Comparison of ENCODE assay signal across 9 mouse cellular contexts in genomic region chr11:76912055-76912395, GRCm38 (mm10). TPM values are rescaled to one million over a fixed set of nuclear protein-coding genes. Genes with fewer than 3 reads are reported as not detected.
A peak's percentile ranks its signal among the peaks of the same experiment; 100 is the strongest.
DNase-seq lines count a peak whose midpoint lies in the region; ATAC-seq and TF ChIP-seq lines count a peak whose summit lies in the region.
"Had no signal": no experiment of that assay in that cellular context is flagged by ENCODE, and none has a peak within 500 bp of the region (broad histone marks: within the 10 kb centered on the region; RNA-seq: fewer than 3 reads in every experiment).

No protein-coding gene starts in this region.

- no peak for TF ChIP-seq POLR2A in lung, adult 2 months (IDR thresholded peaks at IDR 0.05; ENCODE audit: borderline replicate concordance, extremely low read depth, low read depth, low read length)
- TF ChIP-seq POLR2A in olfactory bulb, adult 2 months (IDR thresholded peaks at IDR 0.05; ENCODE audit: insufficient read depth, low read depth, low read length): no peak

- no peak for TF ChIP-seq EP300 in lung, postnatal 0 days (IDR thresholded peaks at IDR 0.05)

- H3K4me3 ChIP-seq in lung, postnatal 0 days (ENCODE audit: low read depth, low read length): no peak overlapping the region
- H3K4me3 ChIP-seq in lung, adult 2 months (replicated peaks; ENCODE audit: extremely low read depth, low read depth, low read length): no peak overlapping the region
- no peak overlapping the region for H3K4me3 ChIP-seq in embryonic facial prominence, embryonic 13.5 days
- no peak overlapping the region for H3K4me3 ChIP-seq in kidney, postnatal 0 days (replicated peaks; ENCODE audit: low read depth, low read length)
- H3K4me3 ChIP-seq in olfactory bulb, adult 2 months (ENCODE audit: insufficient read depth, low read depth, low read length): no peak overlapping the region
- H3K4me3 ChIP-seq: liver, embryonic 13.5 days had no signal

- H3K9ac ChIP-seq in lung, postnatal 0 days (replicated peaks; ENCODE audit: low read depth): no peak overlapping the region
- H3K9ac ChIP-seq in embryonic facial prominence, embryonic 13.5 days: no peak overlapping the region
- no peak overlapping the region for H3K9ac ChIP-seq in kidney, postnatal 0 days (ENCODE audit: low read depth, low read length)
- H3K9ac ChIP-seq: liver, embryonic 13.5 days had no signal

- DNase-seq in lung, postnatal 0 days (ENCODE audit: low spot score): peak; percentile 33
- no peak for DNase-seq in lung, adult 2 months
- DNase-seq in kidney, postnatal 0 days (ENCODE audit: low spot score): peak; percentile 46
- no peak for DNase-seq in adrenal gland, postnatal 4 days (ENCODE audit: low spot score in 2 of 2)
- DNase-seq: liver, embryonic 13.5 days had no signal

- no peaks in the 10 kb centered on the region for H3K9me3 ChIP-seq in lung, postnatal 0 days (ENCODE audit: low read length)
- no peaks in the 10 kb centered on the region for H3K9me3 ChIP-seq in embryonic facial prominence, embryonic 13.5 days
- no peaks in the 10 kb centered on the region for H3K9me3 ChIP-seq in kidney, postnatal 0 days (replicated peaks; ENCODE audit: low read length)
- H3K9me3 ChIP-seq: liver, embryonic 13.5 days had no signal

- H3K4me2 ChIP-seq in lung, postnatal 0 days (replicated peaks; ENCODE audit: low read depth, low read length): no peak overlapping the region
- H3K4me2 ChIP-seq in embryonic facial prominence, embryonic 13.5 days: no peak overlapping the region
- H3K4me2 ChIP-seq in kidney, postnatal 0 days (ENCODE audit: low read length): no peak overlapping the region
- H3K4me2 ChIP-seq: liver, embryonic 13.5 days had no signal

- H3K27me3 ChIP-seq in lung, postnatal 0 days (replicated peaks; ENCODE audit: insufficient read depth, low read length): no peaks in the 10 kb centered on the region
- H3K27me3 ChIP-seq in embryonic facial prominence, embryonic 13.5 days: no peaks in the 10 kb centered on the region
- no peaks in the 10 kb centered on the region for H3K27me3 ChIP-seq in kidney, postnatal 0 days (ENCODE audit: insufficient read depth, low read length)
- H3K27me3 ChIP-seq: liver, embryonic 13.5 days had no signal

- ATAC-seq in lung, postnatal 0 days: peak; percentile 55; the same call in 1 of the 2 replicates
- ATAC-seq in embryonic facial prominence, embryonic 13.5 days (ENCODE audit: insufficient number of reproducible peaks, insufficient read depth, low FRiP score, low TSS enrichment, low read depth): no peak
- no peak for ATAC-seq in kidney, postnatal 0 days (replicated peaks; ENCODE audit: low FRiP score, low read depth)
- ATAC-seq in erythroblast, adult 5-6 weeks (replicated peaks; ENCODE audit: low FRiP score, poor library complexity, severe bottlenecking): no peak

- WGBS in lung, postnatal 0 days: 31% methylated on average over 7 of the region's 7 CpGs
- 32% methylated on average over 7 of the region's 7 CpGs for WGBS in lung, adult 2 months
- 16% methylated on average over 7 of the region's 7 CpGs for WGBS in embryonic facial prominence, embryonic 13.5 days
- 20% methylated on average over 7 of the region's 7 CpGs for WGBS in kidney, postnatal 0 days
- 11% methylated on average over 7 of the region's 7 CpGs for WGBS in olfactory bulb, adult 2 months

- no peak for TF ChIP-seq CTCF in lung, postnatal 0 days (IDR thresholded peaks at IDR 0.05)
- TF ChIP-seq CTCF in lung, adult 2 months (IDR thresholded peaks at IDR 0.05; ENCODE audit: insufficient read depth, low read length): no peak
- TF ChIP-seq CTCF in kidney, postnatal 0 days (IDR thresholded peaks at IDR 0.05; ENCODE audit: low read depth): no peak
- TF ChIP-seq CTCF in olfactory bulb, adult 2 months (IDR thresholded peaks at IDR 0.05; ENCODE audit: insufficient read depth, low read depth, low read length): no peak

- H3K36me3 ChIP-seq in lung, postnatal 0 days (ENCODE audit: insufficient read depth, low read length): no peaks in the 10 kb centered on the region
- no peaks in the 10 kb centered on the region for H3K36me3 ChIP-seq in embryonic facial prominence, embryonic 13.5 days
- no peaks in the 10 kb centered on the region for H3K36me3 ChIP-seq in kidney, postnatal 0 days (ENCODE audit: insufficient read depth, low read length)
- H3K36me3 ChIP-seq: liver, embryonic 13.5 days had no signal

- H3K4me1 ChIP-seq in lung, postnatal 0 days (ENCODE audit: insufficient read depth, low read depth, low read length): no peaks in the 10 kb centered on the region
- H3K4me1 ChIP-seq in lung, adult 2 months (ENCODE audit: control insufficient read depth, insufficient read depth, low read length): no peaks in the 10 kb centered on the region; the same call in 1 of the 2 replicates
- H3K4me1 ChIP-seq in embryonic facial prominence, embryonic 13.5 days: peaks cover 39% of the 10 kb centered on the region
- H3K4me1 ChIP-seq in kidney, postnatal 0 days (replicated peaks; ENCODE audit: insufficient read depth, low read length): peaks cover 20% of the 10 kb centered on the region
- peaks cover 14% of the 10 kb centered on the region for H3K4me1 ChIP-seq in olfactory bulb, adult 2 months (ENCODE audit: control insufficient read depth, insufficient read depth, low read length)

- no peak overlapping the region for H3K27ac ChIP-seq in lung, postnatal 0 days (ENCODE audit: low read length)
- peak overlapping the region; percentile 40; the same call in 1 of the 2 replicates for H3K27ac ChIP-seq in embryonic facial prominence, embryonic 13.5 days
- peak overlapping the region; percentile 86 for H3K27ac ChIP-seq in kidney, postnatal 0 days
- peak overlapping the region; percentile 90 for H3K27ac ChIP-seq in olfactory bulb, adult 2 months (ENCODE audit: insufficient read depth, low read depth, low read length)
- H3K27ac ChIP-seq: liver, embryonic 13.5 days had no signal

RNA-seq across cellular contexts. Expression of gene Tmigd1, which starts 10.1 kb away (rescaled TPM):
- 0.29 and 0.44 TPM in 2 replicates for polyA plus RNA-seq in lung, postnatal 0 days (2015; fragmentation: Nextera tagmentation; extraction: Ambion mirVana)
- polyA plus RNA-seq in lung, adult 2 months (2012; rRNA removed): 0.10 and 0.39 TPM in 2 replicates
- polyA plus RNA-seq in embryonic facial prominence, embryonic 13.5 days (2015; fragmentation: Nextera tagmentation; extraction: Ambion mirVana): 3.6 TPM in 1 of 2 replicates, not detected in the other
- 22.6 and 25.5 TPM in 2 replicates for polyA plus RNA-seq in kidney, postnatal 0 days (2015; fragmentation: Nextera tagmentation; extraction: Ambion mirVana)
- polyA plus RNA-seq in olfactory bulb, adult 2 months (2012; ENCODE audit: insufficient read depth, insufficient read length, low replicate concordance, missing spikeins): not detected in 2 replicates
- total RNA-seq in erythroblast, adult 5-6 weeks (2015; ENCODE audit: low replicate concordance): not detected in 2 replicates
- total RNA-seq in erythroblast, adult 5-6 weeks (2017; ENCODE audit: low replicate concordance): not detected in 2 replicates
- total RNA-seq in adrenal gland, postnatal 4 days (2021): 1 to 10 TPM; 1.2 to 1.5 TPM
- polyA plus RNA-seq: liver, embryonic 13.5 days; testis, adult 2 months had no signal

RNA-seq across cellular contexts. Expression of gene Blmh, which starts 12.6 kb away (rescaled TPM):
- 90.2 and 98.7 TPM in 2 replicates for polyA plus RNA-seq in lung, postnatal 0 days (2015; fragmentation: Nextera tagmentation; extraction: Ambion mirVana)
- 10.4 and 20.1 TPM in 2 replicates for polyA plus RNA-seq in lung, adult 2 months (2012; rRNA removed)
- polyA plus RNA-seq in embryonic facial prominence, embryonic 13.5 days (2015; fragmentation: Nextera tagmentation; extraction: Ambion mirVana): 171 and 188 TPM in 2 replicates
- polyA plus RNA-seq in kidney, postnatal 0 days (2015; fragmentation: Nextera tagmentation; extraction: Ambion mirVana): 133 and 143 TPM in 2 replicates
- polyA plus RNA-seq in olfactory bulb, adult 2 months (2012; ENCODE audit: insufficient read depth, insufficient read length, low replicate concordance, missing spikeins): 159 TPM in 1 of 2 replicates, not detected in the other
- 10.9 and 12.7 TPM in 2 replicates for total RNA-seq in erythroblast, adult 5-6 weeks (2015; ENCODE audit: low replicate concordance)
- 21.0 and 26.6 TPM in 2 replicates for total RNA-seq in erythroblast, adult 5-6 weeks (2017; ENCODE audit: low replicate concordance)
- total RNA-seq in adrenal gland, postnatal 4 days (2021): 10 to 100 TPM; 82.3 to 93.3 TPM

Comparison
In these comparisons a context has a peak if more than half of its experiments do, and no peak if none do; other contexts are left out.
1. DNase-seq: peak in lung, postnatal 0 days (single experiment) and kidney, postnatal 0 days (single experiment); none in lung, adult 2 months (single experiment) and adrenal gland, postnatal 4 days (0 of 2).